Mouse (Mus musculus): Measurements from ENCODE around the gene Mettl9. TPM values are rescaled to one million over a fixed set of nuclear protein-coding genes. Genes with fewer than 3 reads are reported as not detected.

Gene Mettl9
- total RNA-seq, 2 experiments from 2014 or later, result 21.2 to 22.5 TPM

DNA sequence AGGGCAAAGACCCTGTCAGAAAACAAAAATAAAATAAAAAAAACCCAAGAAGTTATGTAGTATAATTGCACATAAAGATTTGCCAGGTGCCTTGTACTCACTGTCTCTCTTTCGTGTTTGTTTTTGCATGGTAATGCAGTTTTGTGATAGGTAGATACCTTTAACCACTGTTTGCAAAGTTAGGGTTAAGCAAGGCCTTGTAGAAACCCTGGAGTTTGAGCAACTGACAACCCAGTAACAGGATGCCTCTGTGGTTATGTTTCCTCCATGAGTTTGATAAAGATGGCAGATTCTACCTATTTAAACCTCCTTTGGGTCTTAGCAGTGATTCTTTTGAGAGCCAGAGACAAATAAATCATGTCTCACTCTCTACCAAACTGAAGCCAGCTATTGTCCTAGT, 9.3 kb downstream of the Mettl9 start:
- no peak for DNase-seq (ENCODE audit: low spot score)

DNA sequence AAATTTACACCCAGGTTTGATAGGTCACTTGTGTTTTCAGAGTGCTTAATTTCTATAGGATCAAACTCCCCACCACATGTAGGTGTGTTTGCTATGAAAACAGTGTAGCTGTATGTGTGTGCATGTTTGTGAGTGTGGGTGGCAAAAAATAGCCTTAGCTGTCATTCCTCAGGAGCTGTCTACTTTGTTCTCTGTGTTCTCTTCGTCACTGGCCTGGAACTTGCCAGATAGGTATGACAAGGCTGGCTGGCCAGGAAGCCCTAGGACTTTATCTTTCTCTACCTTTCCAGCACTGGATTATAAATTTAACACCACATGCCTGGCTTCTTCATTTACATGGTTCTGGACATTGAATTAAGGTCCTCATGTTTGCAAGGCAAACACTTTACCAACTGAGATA, 10.0 kb downstream of the Mettl9 start:
- no peak for DNase-seq (ENCODE audit: low spot score)

DNA sequence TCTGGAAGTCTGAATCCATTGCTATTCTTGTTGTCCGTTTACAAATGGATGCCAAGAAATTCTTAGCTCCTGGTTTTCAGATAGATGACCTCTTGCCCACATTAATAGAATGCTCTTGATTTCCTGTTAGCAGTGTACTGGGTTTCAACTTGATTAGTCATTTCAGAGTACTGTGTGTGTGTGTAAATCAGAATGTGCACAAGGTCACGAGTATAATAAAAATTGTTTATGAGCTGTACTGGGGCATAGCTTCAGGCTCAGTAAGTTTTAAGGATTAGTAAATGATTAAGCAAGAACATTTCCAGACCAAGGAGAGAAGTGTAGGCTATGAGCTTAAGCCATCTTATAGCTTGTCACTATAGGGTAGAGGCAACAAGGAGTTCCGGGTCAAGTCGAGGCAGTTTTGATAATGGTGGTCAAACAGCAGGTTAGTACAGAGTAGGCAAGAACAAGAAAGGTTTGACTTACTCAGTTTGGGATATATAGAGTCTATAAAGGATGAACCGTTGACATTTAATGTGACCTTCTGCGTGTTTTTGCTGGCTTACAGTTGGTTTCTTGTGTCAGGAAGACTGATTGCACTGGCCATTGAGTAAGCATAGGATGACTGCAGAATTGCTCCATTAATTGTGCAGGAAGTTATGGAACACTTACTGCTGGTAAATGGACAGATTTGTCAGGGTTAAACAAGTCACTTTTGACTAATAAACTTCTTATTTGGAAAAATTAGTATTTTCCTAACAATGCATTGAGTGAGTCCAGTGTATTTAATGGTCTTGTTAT, 11.6 kb downstream of the Mettl9 start:
- DNase-seq (ENCODE audit: low spot score), result no peak

DNA sequence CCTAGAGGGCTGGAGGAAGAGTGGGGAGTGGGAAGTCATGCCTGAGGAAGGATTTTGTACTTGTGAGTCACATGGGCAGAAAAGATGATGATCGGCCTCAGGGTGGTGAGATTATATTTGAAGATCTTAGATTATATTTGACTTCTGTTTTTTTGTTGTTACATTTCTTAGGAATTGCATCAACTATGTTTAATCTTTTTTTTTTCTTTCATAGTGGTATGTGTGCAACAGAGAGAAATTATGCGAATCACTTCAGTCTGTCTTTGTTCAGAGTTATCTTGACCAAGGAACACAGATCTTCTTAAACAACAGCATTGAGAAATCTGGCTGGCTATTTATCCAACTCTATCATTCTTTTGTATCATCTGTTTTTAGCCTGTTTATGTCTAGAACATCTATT, 13.4 kb downstream of the Mettl9 start:
- DNase-seq (ENCODE audit: low spot score), result no peak

DNA sequence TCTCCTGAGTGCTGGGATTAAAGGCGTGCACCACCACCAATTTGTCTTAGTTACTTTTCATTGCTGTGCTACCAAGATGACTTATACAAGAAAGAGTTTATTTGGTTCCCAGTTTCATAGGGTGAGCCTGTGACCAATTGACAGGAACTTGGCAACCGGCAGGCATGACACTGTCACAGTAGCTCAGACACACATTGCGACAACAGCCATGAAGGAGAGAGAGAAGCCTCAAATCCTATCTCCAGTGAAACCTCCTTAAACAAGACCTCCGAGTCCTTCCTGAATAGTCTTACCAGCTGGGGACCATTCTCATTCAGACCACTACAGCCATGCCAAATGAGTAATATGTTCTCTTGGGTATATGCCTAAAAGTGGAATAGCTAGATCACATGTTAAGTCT, 18.8 kb downstream of the Mettl9 start:
- no peak for DNase-seq (ENCODE audit: low spot score)

DNA sequence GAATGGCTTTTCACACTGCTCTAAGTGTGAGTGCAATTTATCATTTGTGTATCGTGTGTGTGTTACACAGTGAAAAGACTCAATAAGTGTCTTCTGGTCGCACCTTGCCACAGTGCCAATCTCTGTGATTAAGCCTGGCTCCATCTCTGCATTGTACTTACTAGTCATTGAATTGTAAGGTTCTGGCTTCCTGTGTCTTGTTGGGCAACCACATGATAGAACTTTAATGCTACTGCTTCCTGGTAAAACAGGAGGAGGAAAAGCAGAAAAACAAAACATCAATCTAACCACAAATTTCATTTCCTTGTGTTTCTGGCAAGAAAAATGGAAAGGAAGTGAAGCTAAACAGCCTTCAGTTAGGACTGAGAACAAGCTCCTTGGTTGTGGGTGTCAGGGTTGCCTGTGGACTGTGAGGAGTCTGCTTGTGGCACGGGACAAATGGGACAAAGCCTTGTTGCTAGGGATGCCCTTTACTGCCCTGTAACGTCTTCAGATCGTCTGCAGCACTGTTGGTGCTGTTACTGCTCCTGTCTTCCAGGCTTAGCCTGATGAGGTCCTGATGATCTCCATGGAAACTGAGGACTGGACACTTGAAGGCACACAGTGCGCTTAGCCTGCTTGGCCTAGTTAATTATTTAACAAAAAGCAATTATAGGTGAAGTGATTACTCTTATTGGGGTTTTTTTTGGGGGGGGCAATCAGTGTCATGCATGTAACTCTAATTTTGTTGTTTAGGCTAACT, 25.4 kb downstream of the Mettl9 start:
- DNase-seq (ENCODE audit: low spot score), result no peak

DNA sequence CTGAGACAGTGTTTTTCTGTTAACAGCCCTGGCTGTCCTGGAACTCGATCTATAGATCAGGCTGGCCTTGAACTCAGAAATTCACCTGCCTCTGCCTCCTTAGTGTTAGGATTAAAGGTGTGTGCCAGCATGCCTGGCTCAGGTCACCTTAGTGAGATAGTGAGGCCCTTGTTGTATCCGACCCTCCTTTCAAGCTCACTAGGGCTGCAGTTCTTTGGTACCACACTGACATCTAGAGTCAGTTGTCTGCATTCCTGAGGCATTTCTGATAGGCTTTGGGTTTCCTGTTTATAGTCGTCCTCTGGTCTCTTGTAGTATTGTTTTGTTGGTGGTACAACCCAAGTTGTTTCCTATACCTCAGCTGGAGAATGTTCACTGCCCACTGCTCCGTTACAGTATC, 30.1 kb downstream of the Mettl9 start:
- DNase-seq (ENCODE audit: low spot score), result no peak

DNA sequence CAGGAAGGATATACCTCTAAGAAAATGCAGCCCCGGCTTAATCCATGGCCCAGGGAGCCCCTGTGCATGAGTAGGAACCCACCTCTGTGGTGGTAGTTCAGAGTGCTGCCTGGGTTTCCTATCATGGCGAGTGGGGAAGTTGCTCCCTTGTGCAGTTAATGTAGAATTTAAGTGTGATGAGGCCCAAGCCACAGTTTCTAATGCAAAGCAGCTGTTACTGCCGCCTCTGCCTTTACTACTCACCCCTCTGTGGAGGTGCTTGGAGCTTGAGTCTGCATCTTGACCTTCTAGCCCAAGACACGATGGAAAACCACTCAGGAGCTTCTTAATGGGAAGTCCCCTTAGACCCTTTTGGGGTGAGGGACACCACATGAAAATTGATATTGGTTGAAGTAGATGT, 37.0 kb downstream of the Mettl9 start:
- no peak for DNase-seq (ENCODE audit: low spot score)

DNA sequence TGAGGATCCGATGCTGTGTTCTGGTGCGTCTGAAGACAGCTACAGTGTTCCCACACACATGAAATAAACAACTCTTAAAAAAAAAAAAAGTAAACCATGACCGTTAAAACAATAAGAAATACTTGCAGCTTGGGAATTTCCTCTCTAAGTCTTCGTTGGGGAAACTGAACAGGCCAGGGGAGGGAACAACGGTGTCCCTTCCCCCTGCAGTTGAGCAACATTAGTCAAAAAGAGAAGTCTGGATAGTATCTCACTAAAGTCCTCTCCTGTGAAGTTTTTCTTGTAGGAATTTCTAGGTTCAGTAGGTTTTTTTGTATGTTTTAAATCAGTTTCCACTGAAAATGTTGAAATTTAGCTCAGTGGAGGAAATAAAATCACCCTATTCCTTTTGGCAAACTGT, 38.3 kb downstream of the Mettl9 start:
- DNase-seq (ENCODE audit: low spot score), result no peak

DNA sequence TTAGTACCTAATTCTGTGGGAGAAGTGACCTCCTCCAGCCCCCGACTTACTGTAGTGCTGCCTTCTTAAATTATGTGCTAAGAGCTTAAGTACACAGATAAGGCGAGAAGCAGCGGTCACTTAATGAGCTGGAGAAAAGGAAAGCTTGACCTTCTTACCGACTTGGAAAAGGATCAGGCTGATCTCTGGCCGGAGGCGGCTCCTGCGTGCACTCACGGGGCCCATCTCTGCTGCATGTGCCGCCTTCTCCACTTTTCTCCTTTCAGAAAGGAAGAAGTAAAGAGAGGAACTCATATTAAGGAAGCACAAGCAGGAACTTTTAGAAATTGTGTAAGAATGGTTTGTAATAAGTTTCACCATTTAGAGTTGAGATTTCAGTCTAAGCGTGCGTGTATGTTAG, 40.0 kb downstream of the Mettl9 start, which contains the start of gene Igsf6:
Gene Igsf6, minus strand, starts transcription at position 292 of the 400 bp plus-strand sequence.
- DNase-seq (ENCODE audit: low spot score), result peak; percentile 23

DNA sequence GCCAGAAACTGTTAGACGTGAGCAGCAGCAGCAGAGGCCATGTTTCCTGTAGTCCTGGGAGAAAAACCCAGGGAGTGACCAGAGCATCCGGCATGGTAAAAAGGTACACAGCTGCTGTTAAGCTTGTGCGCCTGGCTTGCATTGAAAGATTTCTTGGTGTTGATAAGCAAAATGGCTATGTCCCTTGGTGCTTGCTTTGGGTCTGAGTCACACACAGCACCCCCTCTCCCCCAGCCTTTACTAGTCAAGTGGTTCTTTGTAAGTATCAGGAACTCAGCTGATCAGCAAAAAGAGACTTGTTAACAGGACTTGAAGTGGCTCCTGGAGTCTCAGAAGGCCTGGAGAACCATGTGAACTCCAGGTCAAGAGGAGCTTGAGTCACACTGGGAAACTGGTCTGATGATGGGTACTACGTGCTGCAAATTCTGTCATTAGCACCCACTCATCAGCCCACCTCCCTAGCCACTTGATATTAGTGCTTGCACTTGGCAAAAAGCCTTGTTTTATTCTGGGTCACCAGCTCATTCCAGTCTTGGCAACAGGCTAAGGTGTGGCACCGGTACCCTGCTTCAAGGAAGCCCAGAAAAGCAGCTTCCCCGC, 40.7 kb downstream of the Mettl9 start:
- DNase-seq (ENCODE audit: low spot score), result no peak

DNA sequence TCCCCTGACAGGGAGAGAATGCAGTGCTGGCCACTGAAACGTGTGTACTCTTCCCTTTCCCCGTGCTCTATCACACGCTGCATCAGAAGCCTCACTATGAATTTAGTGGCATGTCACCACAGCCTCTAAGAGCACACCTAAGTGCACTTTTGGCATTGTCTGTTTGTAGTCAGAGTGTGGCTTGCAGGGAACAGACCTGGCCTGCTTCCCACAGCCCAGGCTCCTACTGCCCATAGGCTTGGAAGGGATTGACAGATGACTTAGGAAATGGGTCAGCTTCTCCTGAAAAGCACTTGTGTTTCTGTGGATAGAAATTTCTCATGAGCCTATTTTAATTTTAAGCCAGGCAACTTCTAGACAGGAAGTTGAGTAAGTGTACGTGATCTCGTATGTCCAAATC, 41.2 kb downstream of the Mettl9 start:
- no peak for DNase-seq (ENCODE audit: low spot score)

DNA sequence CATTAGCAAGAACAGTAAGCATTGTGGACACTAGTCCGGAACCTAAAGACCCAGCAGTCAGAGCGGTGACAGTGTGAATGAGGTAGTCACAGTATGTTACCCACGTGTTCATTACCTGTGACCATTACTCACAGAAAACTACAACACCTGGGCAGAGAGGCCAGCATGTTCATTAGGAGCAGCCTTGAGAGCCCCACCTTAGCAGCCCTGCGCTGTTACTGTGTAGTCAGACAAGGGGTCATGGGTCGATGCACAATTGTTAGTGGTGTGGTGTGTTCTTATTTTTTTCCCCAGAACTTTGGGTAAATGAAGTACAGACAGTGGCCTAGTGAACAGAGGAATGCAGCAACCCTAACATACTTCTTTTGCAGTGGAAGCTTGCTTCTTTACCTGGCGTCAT, 43.1 kb downstream of the Mettl9 start:
- no peak for DNase-seq (ENCODE audit: low spot score)

DNA sequence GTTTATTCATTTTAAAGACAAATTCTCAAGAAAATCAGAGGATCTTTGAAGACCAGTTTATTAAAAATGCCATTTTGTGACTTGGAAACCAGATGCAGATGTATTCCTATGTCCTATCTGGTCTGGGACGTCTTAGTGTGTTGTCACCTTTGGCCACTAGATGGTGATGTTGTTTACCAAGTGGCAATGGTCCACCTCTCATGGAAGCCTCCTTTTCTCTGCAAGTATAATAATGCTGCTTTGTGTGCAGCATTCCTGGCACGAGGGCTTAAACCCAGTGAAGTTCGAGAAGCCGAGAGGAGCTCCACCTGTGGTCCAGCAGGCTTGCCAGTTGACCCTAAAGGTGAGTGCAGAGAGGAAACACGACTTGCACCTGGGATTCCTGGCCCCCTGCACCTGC, 43.6 kb downstream of the Mettl9 start:
- DNase-seq (ENCODE audit: low spot score), result peak; percentile 73

DNA sequence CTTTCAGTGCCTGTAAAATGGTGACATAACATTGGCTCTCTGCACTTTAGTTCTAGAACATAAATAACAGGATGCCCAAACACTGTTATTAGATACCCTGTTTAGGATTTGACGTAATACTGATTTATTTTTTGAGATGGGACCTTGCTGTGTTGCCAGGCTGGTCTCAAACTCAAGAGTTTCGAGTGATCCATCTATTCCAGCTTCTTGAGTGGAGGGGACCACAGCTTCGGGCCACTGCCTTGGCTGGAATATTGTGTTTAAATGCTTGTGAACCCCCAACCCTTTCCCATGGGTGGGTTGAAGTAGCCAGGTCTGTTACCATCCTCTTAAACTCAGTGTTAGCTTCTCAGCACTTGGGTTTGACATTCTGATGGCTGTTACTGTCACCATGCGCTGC, 47.1 kb downstream of the Mettl9 start, which contains the start of gene Otoa:
Gene Otoa, plus strand, starts transcription at position 301 of the 400 bp plus-strand sequence.
- no peak for DNase-seq (ENCODE audit: low spot score)

DNA sequence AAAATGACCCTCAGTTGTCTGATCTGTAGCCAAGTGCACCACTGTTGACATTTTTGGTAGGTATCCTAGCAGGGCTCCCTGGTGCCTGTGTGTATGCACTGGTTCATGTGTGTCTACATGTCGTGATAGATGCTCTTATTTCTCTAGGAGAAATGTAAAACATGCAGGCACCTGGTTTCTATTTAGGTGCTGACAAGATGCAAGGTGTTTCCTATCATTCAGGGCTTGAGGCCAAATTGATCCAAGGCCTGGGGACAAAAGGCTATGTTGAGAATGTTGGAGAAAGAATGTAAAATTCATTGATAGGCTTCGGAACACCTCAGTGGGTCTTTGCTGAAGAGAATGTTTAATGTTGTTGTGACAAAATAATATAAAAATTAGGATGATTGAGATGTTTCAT, 47.6 kb downstream of the Mettl9 start:
- DNase-seq (ENCODE audit: low spot score), result no peak

DNA sequence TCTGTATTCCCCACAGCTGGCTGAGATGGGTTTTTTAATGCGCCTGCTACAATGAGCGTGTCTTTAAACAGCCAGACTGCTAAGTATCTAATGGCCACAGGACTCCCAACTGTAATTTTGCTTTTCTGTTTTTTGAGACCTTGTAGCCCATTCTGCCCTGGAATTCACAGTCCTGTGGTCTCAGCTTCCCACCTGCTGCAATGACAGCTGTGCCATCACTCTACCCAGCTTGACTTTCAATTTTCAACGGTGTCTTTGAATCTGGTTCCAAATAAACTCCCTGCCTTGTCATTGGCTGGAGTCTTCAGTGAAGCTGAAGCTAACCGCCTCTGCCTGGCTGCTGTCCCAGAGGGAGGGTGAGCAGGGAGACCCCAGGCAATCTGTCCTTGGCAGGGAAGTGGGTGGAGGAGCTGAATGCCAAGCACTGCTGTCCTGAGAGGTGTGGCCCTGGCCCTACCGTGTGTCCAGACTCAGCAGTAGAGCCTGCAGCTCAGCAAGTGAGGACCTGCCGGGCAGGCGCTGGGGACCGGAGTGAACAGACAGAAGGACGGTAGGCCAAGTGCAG, 48.8 kb downstream of the Mettl9 start:
- no peak for DNase-seq (ENCODE audit: low spot score)

DNA sequence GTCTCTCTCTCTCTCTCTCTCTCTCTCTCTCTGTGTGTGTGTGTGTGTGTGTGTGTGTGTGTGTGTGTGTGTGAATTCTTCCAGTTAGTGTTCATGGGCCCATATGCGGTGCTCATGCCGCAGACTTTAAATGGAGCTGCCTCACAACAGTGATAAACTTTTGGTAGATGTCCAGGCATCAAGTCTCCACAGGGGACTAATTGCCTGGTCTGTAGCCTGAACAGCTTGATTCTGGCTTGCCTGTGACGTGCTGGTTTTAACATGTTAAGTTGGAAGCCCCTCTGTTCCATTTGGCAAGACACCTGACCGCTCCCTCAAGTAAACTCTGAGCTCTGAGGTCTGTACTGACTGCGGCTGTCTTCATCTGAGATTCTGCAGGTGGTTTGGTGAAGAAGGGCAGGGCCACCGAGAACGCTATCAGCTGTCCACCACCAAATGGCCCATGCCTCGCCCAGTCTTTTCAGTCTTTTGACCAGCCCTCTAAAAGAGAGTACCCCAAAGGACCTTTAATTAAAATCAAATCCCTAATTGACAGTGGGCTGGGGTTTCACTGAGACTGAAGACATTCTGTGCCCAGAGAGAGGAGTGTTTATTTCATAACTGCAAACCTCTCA, 50.7 kb downstream of the Mettl9 start:
- DNase-seq (ENCODE audit: low spot score), result no peak

DNA sequence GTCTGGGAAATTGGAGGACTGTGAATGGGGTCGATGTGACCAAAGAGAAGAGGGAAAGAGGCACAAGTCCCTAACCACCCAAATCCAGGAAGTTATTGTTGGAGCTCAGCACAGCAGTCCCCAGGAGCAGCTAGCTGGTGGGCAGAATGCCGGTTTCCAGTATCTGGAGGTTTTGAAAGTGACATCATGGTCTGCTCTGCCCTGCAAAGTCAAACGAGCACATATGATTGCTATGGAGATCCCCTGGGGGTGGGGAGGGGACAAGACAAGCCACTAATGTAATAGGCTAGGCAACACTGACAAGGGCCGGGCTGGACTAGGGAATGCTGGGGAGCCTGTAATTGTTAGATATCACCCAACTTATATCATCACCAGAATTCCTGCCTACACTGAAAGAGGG, 51.3 kb downstream of the Mettl9 start:
- peak; percentile 24 for DNase-seq (ENCODE audit: low spot score)

DNA sequence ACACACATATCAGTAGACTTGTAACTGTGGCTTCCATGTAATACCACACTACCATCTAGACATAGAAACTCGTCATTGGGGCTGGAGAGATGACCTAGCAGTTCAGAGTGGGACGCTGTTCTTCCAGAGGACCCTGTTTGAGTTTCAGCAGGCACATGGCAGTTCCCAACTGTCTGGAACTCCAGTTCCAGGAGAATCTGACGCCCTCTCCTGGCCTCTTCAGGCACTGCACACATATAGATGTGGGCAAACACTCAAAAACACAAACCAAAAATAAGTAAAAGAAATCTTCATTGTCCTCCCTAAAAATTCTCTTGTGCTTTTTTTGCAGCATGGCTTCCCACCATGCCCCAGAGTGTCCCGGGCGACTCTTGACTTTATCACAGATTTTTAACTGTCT, 54.5 kb downstream of the Mettl9 start:
- no peak for DNase-seq (ENCODE audit: low spot score)

DNA sequence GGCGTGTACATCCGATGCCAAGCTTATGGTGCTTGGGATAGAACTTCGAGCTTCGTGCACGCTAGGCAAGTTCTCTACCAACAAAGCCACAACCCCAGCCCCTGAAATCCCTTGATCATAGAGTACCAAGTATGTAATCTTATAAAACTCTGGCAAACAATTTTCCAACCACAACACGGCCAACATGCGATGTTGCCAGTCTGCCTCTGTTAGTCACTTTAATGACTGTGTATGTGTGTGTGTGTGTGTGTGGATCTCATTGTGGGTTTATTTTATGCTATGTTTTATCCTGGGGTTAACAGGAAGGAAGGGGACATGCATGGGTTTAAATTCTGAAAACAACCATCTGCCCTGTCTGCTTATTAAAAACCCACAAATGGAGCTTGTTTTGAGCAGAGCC, 56.5 kb downstream of the Mettl9 start:
- no peak for DNase-seq (ENCODE audit: low spot score)

DNA sequence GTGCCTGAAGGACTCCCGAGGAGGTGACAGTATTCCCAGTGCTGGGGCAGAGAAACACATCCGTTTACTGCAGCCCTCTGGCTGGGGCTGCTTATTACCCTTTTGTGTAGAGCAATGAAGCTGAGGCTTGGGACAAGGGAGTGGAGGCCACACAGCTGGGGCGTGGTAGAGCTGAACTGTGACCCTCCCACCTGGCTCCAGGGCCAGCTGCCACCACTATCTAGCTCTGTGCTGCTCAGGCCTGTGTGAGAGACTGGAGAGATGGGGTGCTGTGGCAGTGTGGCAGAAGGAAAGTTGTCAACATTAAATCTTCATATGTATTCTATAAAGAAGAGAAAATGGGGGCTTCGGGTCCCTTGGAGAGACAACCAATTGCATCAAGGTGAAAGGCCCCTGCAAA, 58.8 kb downstream of the Mettl9 start:
- DNase-seq (ENCODE audit: low spot score), result no peak

All from gastrocnemius, adult 18-20 months (tissue).